Mouse (Mus musculus) B cell, adult 2 months (primary cell): ENCODE data around the gene Olfr1161.
"Not testable (repeated sequence)": the region's sequence is repeated elsewhere in the genome, so short reads cannot be mapped to it uniquely, and the experiment has no call there.

Experiments
- DNase-seq, 2 experiments: peaks; one replicate each; pipeline ENCODE4 v3.0.0; 2022

Gene Olfr1161

DNA sequence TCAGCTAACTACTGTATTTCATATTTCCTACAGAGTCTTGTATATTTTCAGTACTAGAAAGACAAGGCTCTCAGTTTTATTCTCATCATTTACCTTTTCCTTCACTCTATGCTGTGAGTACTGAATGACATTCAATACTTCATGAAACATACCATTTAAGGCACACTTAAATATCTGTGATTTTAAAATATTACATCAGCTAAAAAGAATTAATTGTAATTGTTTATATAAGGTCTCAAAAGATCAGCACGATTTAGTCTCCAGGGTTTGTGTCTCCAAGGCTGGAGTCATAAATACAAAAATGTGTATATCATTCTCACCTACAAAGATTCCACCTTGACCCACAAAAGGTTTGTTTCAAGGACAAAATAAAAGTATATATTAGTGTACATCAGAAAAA lies at the start of gene Olfr1161:
TSS of gene Olfr1161 (plus strand) at position 301 of the 400 bp plus-strand sequence.
- not testable (repeated sequence) for DNase-seq

GRCm38 (mm10) chr2:87974563-87974962 lies 48.0 kb upstream of the Olfr1161 start, which contains the start of gene Olfr74:
Gene Olfr74 (minus strand): TSS chr2:87974663.
- no peak for DNase-seq

GRCm38 (mm10) chr2:87989813-87990212 lies 32.8 kb upstream of the Olfr1161 start, which contains the start of gene Olfr1158:
Gene Olfr1158 (plus strand): TSS chr2:87990113.
- no peak for DNase-seq

DNA sequence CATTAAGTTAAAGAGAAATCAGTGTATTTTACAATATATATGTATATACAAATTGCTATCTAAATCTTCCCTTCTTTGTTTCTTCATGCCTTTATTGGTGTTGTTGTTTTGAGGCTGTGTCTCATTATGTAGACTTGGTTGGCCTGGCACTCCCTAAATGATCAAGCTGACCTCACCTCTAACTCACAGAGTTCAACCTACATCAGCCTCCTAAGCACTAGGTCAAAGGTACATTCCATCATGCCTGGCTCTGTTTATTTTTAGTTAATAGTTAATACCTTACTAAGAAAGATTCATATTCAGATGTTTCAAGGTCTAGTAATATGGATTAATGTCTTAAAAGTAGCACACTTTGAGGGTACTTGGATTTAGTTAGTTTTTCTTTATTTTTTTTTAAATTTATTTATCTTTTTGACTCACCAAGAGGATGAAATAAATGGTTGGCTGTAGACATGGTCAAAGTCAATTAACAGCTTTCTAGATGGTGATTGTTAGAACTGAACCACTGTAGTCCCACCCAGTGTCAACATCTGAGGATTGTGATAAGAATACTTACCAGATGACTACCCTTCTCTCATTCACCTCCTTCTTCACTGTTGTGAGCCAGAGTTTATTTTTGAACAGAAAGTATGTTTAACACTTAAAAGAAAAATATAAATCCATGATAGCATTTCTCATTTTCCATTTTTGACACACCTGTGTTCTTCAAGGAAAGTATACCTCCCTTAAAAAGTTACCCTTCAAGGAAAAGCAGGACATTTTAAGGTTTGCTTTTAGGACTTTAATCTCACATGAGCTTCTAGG lies 14.9 kb upstream of the Olfr1161 start, which contains the start of gene Olfr1160:
TSS of gene Olfr1160 (minus strand) at position 754 of the 804 bp plus-strand sequence.
- DNase-seq: no peak

DNA sequence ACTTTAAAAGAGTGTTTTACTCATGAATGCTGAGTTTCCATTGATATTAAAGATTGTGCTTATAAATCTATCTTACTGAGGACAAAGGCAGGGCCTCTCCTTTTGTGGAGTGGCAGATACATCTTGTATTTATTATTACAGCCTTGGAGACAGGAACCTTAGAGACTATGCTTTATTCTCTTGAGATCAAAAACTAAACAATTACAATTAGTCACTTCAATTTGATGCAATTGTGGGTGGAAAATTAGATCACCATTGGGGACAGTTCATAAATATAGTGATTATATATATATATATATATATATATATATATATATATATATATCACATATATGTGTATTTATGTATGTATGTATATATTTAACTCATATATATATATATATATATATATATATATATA lies 15.0 kb downstream of the Olfr1161 start, which contains the start of gene Olfr73:
TSS of gene Olfr73 (minus strand) at position 101 of the 400 bp plus-strand sequence.
- no peak for DNase-seq

- no peak for DNase-seq
Observed at GRCm38 (mm10) chr2:88051029-88051428, 28.5 kb downstream of the Olfr1161 start, which contains the start of gene Olfr1162. Gene Olfr1162 (minus strand): TSS chr2:88051129.

DNA sequence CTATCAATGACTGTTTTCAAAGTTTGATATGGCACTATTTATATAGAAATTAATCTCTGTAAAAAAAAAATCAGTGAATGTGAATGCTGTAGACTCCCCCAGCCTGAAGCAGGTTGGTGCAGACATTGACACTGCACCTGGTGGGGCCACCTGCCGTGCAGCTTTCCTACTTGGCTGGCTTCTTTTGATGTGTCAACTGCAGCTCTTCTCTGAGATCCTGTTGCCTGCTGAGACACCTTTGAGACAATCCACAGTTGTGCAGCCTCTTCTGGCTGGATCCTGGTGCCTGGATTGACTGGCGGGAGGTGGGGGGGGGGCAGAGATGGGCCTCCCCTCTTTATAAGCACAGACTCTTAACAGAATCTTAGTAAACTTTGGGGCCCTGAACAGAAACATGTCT lies 41.0 kb downstream of the Olfr1161 start:
- no peak for DNase-seq

- DNase-seq: no peak
Observed at GRCm38 (mm10) chr2:88071730-88072129, 49.2 kb downstream of the Olfr1161 start, which contains the start of gene Olfr1163. Gene Olfr1163 (minus strand): TSS chr2:88071830.
